Mouse (Mus musculus) liver, adult 2 months (tissue): ENCODE results near the gene Proser3.

Source experiments
- CTCF ChIP-seq: fragments of 200-500 bp; IDR thresholded peaks from 2 replicates; pipeline ENCODE4 v1.5.1; 2011; ENCODE audit warnings: low read depth, low read length, control low read depth
- POLR2A ChIP-seq: fragments of 200-500 bp; IDR thresholded peaks from 2 replicates; pipeline ENCODE4 v1.6.1; 2011; ENCODE audit warnings: low read length, control low read depth; ENCODE audit not compliant: insufficient read depth; ENCODE audit errors: extremely low read depth

DNA sequence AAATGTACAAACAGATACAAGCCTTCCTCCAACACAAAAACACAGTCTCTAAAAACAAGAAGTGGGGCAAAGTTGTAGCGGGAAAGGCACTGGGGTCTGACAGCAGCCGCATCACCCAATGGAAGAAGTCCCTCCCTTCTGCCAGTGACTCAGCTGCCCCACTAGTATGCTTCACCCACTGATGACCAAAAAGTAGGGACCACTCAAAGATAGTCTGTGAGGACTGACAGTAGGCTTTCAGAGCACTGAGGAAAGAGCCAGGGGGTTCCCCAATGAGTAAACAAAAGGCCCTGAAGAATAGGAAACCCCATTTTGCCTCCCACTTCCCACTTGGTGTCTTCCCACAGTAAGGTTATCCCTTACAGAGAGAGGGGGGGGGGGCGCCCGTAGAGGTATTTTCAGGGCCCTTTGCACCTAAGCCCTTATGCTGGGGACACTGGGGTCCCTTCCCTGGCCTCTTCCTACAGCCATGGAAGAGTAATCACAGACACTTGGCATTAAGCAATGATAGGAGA, 42.5 kb upstream of the Proser3 start:
- no peak for TF ChIP-seq CTCF
- no peak for TF ChIP-seq POLR2A
